Mouse (Mus musculus) midbrain, embryonic 16.5 days (tissue): ENCODE measurements around the gene Wdr91. TPM values are rescaled to one million over a fixed set of nuclear protein-coding genes. Genes with fewer than 3 reads are reported as not detected.

Experiments used
- ATAC-seq: fragments of 200-750 bp; cut with Nextera tagmentation; 2 replicates; pipeline ENCODE4 v1.8.0; 2017; ENCODE audit warnings: moderate TSS enrichment
- H3K27ac ChIP-seq: fragments of 300-500 bp; sonication (generic); 2 replicates; pipeline ENCODE4 v1.5.1; 2014; ENCODE audit warnings: mild to moderate bottlenecking, low read length, mixed read lengths
- H3K27me3 ChIP-seq: fragments of 300-500 bp; sonication (generic); 2 replicates; pipeline ENCODE4 v1.6.1; 2014; ENCODE audit warnings: low read depth, low read length, mixed read lengths; ENCODE audit not compliant: control insufficient read depth, insufficient read depth
- H3K36me3 ChIP-seq: fragments of 300-500 bp; sonication (generic); 2 replicates; pipeline ENCODE4 v1.6.1; 2014; ENCODE audit warnings: mild to moderate bottlenecking, low read length, moderate library complexity, mixed read lengths; ENCODE audit not compliant: control insufficient read depth, insufficient read depth
- H3K4me1 ChIP-seq: fragments of 300-500 bp; sonication (generic); 2 replicates; pipeline ENCODE4 v1.6.1; 2014; ENCODE audit warnings: mild to moderate bottlenecking, low read length, mixed read lengths; ENCODE audit not compliant: control insufficient read depth, insufficient read depth
- H3K4me2 ChIP-seq: fragments of 300-500 bp; sonication (generic); 2 replicates; pipeline ENCODE4 v1.6.1; 2014; ENCODE audit warnings: mild to moderate bottlenecking, low read length, mixed read lengths
- H3K4me3 ChIP-seq: fragments of 300-500 bp; sonication (generic); 2 replicates; pipeline ENCODE4 v1.5.1; 2014; ENCODE audit warnings: low read depth, mild to moderate bottlenecking, low read length, moderate library complexity, mixed read lengths
- H3K9ac ChIP-seq: fragments of 300-500 bp; sonication (generic); 2 replicates; pipeline ENCODE4 v1.6.1; 2014; ENCODE audit warnings: low read depth, low read length, mixed read lengths
- H3K9me3 ChIP-seq: fragments of 300-500 bp; sonication (generic); replicated peaks from 2 replicates; pipeline ENCODE4 v1.6.1; 2014; ENCODE audit warnings: mild to moderate bottlenecking, low read length, mixed read lengths; ENCODE audit not compliant: control insufficient read depth, poor library complexity, severe bottlenecking
- whole genome bisulfite sequencing: fragments of 180-500 bp; shearing (Covaris S2); extraction: QIAGEN DNeasy Blood & Tissue Kit; methylation state at CpG from one replicate; pipeline ENCODE4 v1.1.7; 2014; 5-methylcytosine and 5-hydroxymethylcytosine counted together
- polyA plus RNA-seq: library from polyadenylated mRNA; unstranded; fragments of >200 nt; fragmentation: Nextera tagmentation; extraction: Ambion mirVana; gene quantifications from 2 replicates; pipeline ENCODE4 v1.2.1, GENCODE M21; 2015

Wdr91 gene
- polyA plus RNA-seq, 1 experiment from 2014 or later = 15.6 TPM

DNA sequence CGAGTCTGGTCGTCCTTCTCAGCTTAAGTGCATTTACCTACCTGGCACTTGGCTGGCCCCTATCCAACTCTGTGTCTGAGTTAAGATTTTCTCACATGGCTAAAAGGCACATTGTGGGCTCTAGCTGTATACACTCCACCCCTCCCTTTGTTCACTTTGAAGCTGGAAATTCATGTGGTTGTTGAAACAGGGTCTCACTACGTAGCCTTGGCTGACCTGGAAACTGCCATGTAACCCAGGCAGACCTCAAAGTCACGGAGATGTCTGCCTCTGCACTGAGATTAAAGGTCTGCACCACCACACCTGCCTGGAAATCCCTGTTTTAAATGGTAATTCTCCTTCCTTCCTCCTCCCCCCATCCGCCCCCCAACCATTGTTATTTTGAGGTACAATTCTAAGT, 32.8 kb upstream of the Wdr91 start:
- H3K27me3 ChIP-seq = no peaks in the 10 kb centered on the region
- no peak overlapping the region for H3K4me3 ChIP-seq
- WGBS = 82% methylated on average over 5 of the region's 5 CpGs
- H3K9ac ChIP-seq = no peak overlapping the region
- H3K4me2 ChIP-seq = no peak overlapping the region
- no peak for ATAC-seq
- H3K27ac ChIP-seq = no peak overlapping the region
- H3K36me3 ChIP-seq = no peaks in the 10 kb centered on the region
- H3K4me1 ChIP-seq = no peaks in the 10 kb centered on the region
- H3K9me3 ChIP-seq = no peaks in the 10 kb centered on the region

- Histone ChIP-seq H3K36me3 (no peaks in the 10 kb centered on the region), H3K27me3 (no peaks in the 10 kb centered on the region), H3K4me1 (no peaks in the 10 kb centered on the region), H3K9ac (no peak overlapping the region), H3K27ac (no peak overlapping the region), H3K9me3 (no peaks in the 10 kb centered on the region), H3K4me2 (no peak overlapping the region), H3K4me3 (no peak overlapping the region)
- no peak for ATAC-seq
- 87% methylated on average over 8 of the region's 9 CpGs for WGBS
Measured at GRCm38 (mm10) chr6:34942446-34942845, 31.8 kb upstream of the Wdr91 start.

DNA sequence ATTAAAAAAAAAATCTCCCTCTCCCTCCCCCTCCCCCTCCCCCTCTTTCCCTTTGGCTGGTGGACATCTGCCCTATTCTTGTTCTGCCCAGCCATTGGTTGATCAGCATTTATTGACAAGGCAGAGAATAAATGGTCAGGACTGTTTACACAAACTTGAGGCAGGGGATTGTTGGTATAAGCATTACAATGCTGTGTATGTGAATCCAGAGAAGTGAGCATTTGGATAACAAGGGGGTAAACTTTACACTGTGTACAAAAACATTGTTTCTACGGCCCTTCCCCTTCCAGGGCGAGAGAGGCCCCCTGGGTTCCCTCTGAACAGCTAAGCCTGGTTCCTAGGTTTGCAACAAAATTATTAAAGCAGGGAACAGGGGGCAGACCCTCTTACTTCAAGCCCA, 30.8 kb upstream of the Wdr91 start:
- Histone ChIP-seq H3K36me3 (no peaks in the 10 kb centered on the region), H3K4me3 (no peak overlapping the region), H3K4me2 (no peak overlapping the region), H3K9me3 (no peaks in the 10 kb centered on the region), H3K27ac (no peak overlapping the region), H3K4me1 (no peaks in the 10 kb centered on the region), H3K9ac (no peak overlapping the region), H3K27me3 (no peaks in the 10 kb centered on the region)
- WGBS = 79% methylated on average over 2 of the region's 2 CpGs
- ATAC-seq = no peak

DNA sequence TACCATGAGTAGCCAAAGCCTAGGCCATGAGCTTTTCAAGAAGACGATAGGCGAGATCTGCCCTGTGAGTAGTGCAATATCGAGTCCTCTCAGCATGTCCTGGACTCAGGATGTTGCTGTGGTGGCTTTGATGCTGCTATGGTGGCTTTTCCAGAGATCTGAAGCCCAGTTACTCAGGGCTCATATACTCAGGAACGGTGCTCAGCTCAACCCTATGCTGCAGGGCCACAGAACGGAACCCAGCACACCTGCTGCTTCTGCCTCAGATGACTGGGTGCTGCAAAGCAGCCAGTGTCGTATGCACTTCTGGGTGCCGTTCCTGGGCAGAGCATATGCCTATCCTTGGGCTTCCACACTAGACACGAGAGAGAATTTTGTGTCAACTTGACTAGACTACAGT, 28.8 kb upstream of the Wdr91 start:
- WGBS = 93% methylated on average over 8 of the region's 8 CpGs
- H3K4me1 ChIP-seq = no peaks in the 10 kb centered on the region
- no peaks in the 10 kb centered on the region for H3K36me3 ChIP-seq
- H3K4me2 ChIP-seq = no peak overlapping the region
- no peaks in the 10 kb centered on the region for H3K9me3 ChIP-seq
- no peak overlapping the region for H3K27ac ChIP-seq
- no peak for ATAC-seq
- H3K27me3 ChIP-seq = no peaks in the 10 kb centered on the region
- no peak overlapping the region for H3K9ac ChIP-seq
- H3K4me3 ChIP-seq = no peak overlapping the region

DNA sequence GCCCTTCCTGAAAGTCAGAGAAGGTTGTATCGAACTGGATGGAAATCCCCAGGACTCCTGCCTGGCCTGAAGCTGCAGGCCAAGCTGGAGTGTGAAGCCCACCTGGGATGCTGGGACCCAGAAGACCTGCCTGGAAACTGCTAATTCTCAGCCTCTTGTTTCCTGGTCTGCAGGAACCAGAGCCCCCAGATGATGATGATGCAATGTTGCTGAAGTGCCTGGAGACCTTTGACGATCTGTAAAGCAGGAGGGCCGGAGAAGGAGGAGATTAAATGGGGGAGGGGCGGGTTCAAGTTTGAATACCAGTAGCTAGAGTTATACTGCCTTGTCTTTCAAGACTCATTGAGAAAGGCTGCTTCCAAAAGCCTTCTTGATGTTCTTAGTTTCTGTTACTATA, 28.3 kb upstream of the Wdr91 start:
- H3K9ac ChIP-seq = no peak overlapping the region
- ATAC-seq = no peak
- no peak overlapping the region for H3K4me2 ChIP-seq
- no peaks in the 10 kb centered on the region for H3K27me3 ChIP-seq
- no peak overlapping the region for H3K27ac ChIP-seq
- H3K36me3 ChIP-seq = no peaks in the 10 kb centered on the region
- no peak overlapping the region for H3K4me3 ChIP-seq
- WGBS = 48% methylated on average over 4 of the region's 4 CpGs
- H3K9me3 ChIP-seq = no peaks in the 10 kb centered on the region
- no peaks in the 10 kb centered on the region for H3K4me1 ChIP-seq

DNA sequence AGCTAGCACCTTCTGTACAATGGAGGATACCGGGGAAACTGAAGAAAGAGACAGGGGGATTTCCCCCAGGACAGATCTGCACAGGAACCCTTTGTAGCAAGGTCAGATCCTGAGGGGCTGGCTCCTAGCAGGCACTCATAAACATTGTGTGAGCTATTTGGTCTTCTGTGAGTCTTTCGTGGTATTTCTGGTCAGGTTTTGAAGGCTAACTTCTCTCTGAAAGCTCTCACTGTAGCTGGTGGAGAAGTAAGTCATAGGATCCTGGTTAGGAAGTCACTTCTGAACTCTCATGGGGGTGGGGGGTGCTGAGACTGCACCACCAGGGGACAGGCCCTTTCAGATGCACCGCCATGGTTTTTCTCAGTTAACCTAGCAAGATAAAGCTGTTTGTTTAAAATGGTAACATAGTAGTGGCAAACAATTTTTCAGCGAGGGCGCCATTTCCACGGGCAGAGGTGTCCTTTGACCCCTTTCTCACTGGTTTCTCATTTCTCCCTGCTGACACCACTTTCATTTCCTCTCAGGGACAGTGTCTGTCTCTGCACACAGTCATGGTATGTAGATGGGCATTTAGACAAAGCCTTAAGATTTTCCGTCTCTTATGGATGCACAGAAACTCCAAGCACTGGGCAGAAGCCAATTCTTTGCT, 27.7 kb upstream of the Wdr91 start:
- WGBS = 75% methylated on average over 7 of the region's 7 CpGs

GRCm38 (mm10) chr6:34936743-34937142, 26.1 kb upstream of the Wdr91 start:
- ATAC-seq = no peak
- no peaks in the 10 kb centered on the region for H3K4me1 ChIP-seq
- no peak overlapping the region for H3K27ac ChIP-seq
- no peaks in the 10 kb centered on the region for H3K27me3 ChIP-seq
- H3K36me3 ChIP-seq = no peaks in the 10 kb centered on the region
- H3K9ac ChIP-seq = no peak overlapping the region
- WGBS = 82% methylated on average over 5 of the region's 5 CpGs
- H3K9me3 ChIP-seq = no peaks in the 10 kb centered on the region
- no peak overlapping the region for H3K4me3 ChIP-seq
- H3K4me2 ChIP-seq = no peak overlapping the region

More for the DNA sequence above, 27.7 kb upstream of the Wdr91 start:
- H3K4me1 ChIP-seq = no peaks in the 10 kb centered on the region
- H3K4me2 ChIP-seq = no peak overlapping the region
- H3K4me3 ChIP-seq = no peak overlapping the region
- no peak for ATAC-seq
- H3K9ac ChIP-seq = no peak overlapping the region
- H3K36me3 ChIP-seq = no peaks in the 10 kb centered on the region
- H3K27ac ChIP-seq = no peak overlapping the region
- H3K9me3 ChIP-seq = no peaks in the 10 kb centered on the region
- H3K27me3 ChIP-seq = no peaks in the 10 kb centered on the region

- H3K27me3 ChIP-seq = no peaks in the 10 kb centered on the region
- no peak overlapping the region for H3K4me3 ChIP-seq
- WGBS = 94% methylated on average over 1 of the region's 1 CpGs
- no peak overlapping the region for H3K9ac ChIP-seq
- no peak overlapping the region for H3K27ac ChIP-seq
- H3K4me2 ChIP-seq = no peak overlapping the region
- H3K9me3 ChIP-seq = no peaks in the 10 kb centered on the region
- no peaks in the 10 kb centered on the region for H3K4me1 ChIP-seq
- H3K36me3 ChIP-seq = no peaks in the 10 kb centered on the region
- ATAC-seq = no peak
Measured at GRCm38 (mm10) chr6:34932633-34933032, 22.0 kb upstream of the Wdr91 start.

DNA sequence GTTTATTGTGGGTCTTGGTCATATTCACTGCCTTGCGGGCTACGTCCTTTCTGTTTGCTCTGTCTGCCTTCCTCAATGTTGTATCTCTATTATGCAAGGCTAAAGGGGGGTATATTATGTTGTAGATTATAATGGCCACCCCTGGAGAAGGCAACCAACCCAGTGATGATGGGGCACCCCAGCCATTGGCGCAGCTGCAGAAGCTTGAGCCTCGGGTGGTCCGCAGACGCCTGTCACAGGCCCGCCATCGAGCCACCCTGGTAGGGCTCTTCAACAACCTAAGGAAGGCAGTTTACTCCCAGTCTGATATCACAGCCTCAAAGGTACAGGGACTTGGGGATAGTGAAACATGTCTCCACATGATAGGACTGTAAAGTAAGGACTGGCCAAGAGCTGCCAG, 16.9 kb upstream of the Wdr91 start:
- Histone ChIP-seq H3K4me2 (no peak overlapping the region), H3K4me1 (no peaks in the 10 kb centered on the region), H3K4me3 (no peak overlapping the region), H3K36me3 (no peaks in the 10 kb centered on the region), H3K27ac (no peak overlapping the region), H3K27me3 (no peaks in the 10 kb centered on the region), H3K9me3 (no peaks in the 10 kb centered on the region), H3K9ac (no peak overlapping the region)
- no peak for ATAC-seq
- WGBS = 96% methylated on average over 8 of the region's 8 CpGs
